Mouse (Mus musculus) natural killer cell, adult 2 months (primary cell): ENCODE measurements around the gene Selenon.
A peak's percentile ranks its signal among the peaks of the same experiment; 100 is the strongest.

ENCODE experiments used
- DNase-seq, 2 experiments: peaks; one replicate each; pipeline ENCODE4 v3.0.0; 2022; ENCODE audit warnings: low spot score in 2 of 2

Gene Selenon

DNA sequence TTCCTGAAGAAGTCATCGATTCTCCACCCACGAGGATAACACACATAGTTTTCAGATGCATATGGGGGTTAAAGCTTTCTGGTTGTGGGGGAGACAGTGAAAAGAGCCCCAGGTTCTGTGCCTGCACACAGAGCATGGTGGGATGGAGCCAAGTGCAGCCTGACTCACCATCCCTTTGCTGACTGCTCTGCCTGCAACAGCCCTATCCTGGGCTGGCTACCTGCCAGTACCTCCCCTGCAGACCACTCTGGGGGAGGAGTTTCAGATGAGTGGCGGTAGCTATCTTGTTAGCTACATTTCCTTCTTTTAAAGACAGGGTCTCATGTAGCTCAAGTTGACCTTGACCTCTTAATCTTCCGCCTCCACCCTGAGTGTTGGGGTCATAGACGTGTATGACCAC, 26.4 kb upstream of the Selenon start:
- no peak for DNase-seq

DNA sequence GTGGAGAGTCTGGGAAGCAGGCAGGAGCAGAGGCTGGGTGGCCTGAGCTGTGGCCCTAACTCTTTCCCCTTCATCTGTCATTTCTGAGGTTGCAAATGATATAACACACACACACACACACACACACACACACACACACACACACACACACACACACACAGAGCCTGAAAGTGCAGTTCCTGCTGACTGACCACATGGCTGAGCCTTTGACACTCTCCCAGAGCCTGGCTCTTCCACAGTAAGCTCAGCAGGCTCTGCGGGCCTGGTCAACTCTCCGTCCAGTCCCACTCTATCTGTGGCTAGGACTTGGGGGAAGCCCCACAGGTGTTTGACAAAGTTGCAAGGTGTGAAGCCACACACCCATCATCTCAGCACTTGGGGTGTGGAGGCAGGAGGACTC, 25.3 kb upstream of the Selenon start:
- DNase-seq = no peak

GRCm38 (mm10) chr4:134575486-134575885, 23.5 kb upstream of the Selenon start:
- no peak for DNase-seq

GRCm38 (mm10) chr4:134572449-134573300, 20.7 kb upstream of the Selenon start:
- DNase-seq = no peak

DNA sequence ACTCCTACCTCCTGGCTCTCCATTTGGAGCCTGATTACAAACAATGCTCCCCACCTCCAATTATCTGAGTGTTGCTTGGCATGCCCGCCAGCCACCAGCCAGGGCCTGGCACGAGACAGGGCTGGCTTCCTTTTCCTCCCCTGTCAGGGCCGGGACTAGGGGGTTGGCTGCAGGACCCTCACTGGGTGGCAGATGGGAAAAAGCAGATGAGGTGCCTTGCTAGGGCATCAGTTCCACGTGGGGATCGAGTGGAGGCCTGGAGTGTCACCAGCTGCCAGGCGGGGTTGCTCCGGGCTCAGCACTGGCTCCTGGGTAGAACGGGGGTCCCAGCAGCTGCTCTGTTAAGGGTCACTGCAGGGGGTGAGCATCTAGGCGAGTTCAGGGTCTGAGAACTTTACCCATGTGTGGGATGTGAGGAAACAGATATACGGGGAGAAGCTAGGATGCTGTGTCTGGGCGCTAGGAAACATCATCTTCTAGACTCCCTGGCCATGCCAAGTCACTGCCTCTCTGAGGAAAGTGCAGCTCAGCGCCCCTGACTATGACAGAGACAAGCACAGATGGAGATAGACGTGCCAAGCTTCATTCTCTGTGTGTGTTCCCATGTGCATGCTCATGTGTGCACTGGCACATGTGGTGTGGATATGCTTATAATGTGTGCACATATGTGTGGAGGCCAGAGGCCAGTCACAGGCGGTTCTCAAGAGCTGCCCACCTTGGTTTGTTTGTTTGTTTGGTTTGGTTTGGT, 18.9 kb upstream of the Selenon start:
- DNase-seq = no peak

GRCm38 (mm10) chr4:134569831-134570230, 17.9 kb upstream of the Selenon start:
- DNase-seq = no peak

GRCm38 (mm10) chr4:134569205-134569604, 17.2 kb upstream of the Selenon start:
- DNase-seq = no peak

- no peak for DNase-seq
These were observed 15.6 kb upstream of the Selenon start for GRCm38 (mm10) chr4:134567377-134568226.

DNA sequence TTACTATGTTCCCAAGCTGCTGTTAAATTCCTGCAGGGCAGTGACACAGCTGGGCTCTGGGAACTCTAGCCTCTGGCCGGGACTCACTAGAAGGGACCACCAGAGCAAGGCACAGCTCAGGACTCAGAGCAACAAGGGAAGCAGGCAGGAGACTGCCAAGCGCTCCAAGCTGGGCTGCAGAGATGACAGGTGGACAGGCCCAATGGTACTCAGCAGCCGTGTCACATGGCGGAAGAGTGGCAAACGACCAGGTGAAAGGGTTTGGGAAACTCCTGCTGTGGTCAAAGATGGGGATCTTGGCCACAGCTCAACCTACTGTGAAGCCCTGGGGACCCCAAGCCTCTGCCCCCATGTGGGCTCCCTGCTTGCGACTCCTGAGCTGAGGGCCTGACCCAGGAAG, 12.1 kb upstream of the Selenon start:
- DNase-seq = no peak

- DNase-seq = no peak
These were observed 11.7 kb upstream of the Selenon start for GRCm38 (mm10) chr4:134563624-134564023.

- no peak for DNase-seq
These were observed 10.0 kb upstream of the Selenon start for GRCm38 (mm10) chr4:134562014-134562413.

DNA sequence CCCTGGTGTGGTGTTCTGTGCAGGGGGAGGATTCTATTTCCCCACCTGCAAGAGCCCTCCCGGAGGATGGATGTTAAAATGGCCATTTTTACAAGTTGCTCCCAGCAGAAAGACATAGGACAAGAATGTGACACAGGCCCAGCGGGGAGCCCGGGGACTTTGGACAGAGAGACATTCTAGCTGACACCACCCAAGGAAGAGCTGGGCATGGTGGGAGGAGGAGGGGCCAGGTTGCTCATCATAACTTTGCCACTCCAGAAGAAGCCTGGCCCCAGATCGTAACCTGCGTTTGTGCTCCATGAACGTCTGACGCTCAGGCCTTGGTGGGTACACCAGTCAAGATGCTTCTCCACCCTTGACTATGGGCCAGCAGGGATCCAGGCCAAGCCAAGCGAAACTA, 8.7 kb upstream of the Selenon start:
- no peak for DNase-seq

DNA sequence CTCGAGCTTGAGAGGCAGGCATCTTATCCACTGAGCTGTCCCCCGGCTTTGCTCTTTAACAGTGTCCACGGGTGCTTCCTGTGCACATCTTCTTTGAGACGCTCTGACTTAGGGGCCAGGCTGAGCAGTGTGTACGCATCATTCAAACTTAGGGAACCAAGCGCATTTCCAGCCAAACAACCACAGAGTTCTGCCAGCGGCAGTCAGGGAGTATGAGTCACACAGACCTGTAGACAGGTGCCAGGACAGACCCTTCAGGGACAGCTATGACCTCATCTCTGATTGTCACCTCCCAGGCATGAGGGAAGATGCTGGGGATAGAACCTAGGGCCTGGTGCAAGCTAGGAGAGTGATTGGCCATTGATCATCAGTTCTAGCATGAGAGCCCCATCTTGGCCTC, 7.2 kb upstream of the Selenon start:
- DNase-seq = no peak

GRCm38 (mm10) chr4:134558570-134559113, 6.7 kb upstream of the Selenon start:
- DNase-seq = no peak

GRCm38 (mm10) chr4:134557626-134558249, 5.8 kb upstream of the Selenon start:
- DNase-seq = peak in 1 of 2 experiments; percentile 58

GRCm38 (mm10) chr4:134555956-134556580, 4.1 kb upstream of the Selenon start:
- no peak for DNase-seq

GRCm38 (mm10) chr4:134553631-134554030, 1.7 kb upstream of the Selenon start:
- no peak for DNase-seq

- DNase-seq = no peak
These were observed 2.1 kb downstream of the Selenon start for GRCm38 (mm10) chr4:134549899-134550298.

GRCm38 (mm10) chr4:134548169-134548938, 3.6 kb downstream of the Selenon start:
- peak; percentile 40 to 72 for DNase-seq
